Mouse (Mus musculus) adrenal gland, adult 2 months (tissue): ENCODE results near the gene Arsg. TPM values are rescaled to one million over a fixed set of nuclear protein-coding genes. Genes with fewer than 3 reads are reported as not detected.
"Not testable (repeated sequence)": the region's sequence is repeated elsewhere in the genome, so short reads cannot be mapped to it uniquely, and the experiment has no call there.

Experiments used
- DNase-seq: peaks from one replicate; pipeline ENCODE4 v3.0.0; 2021
- polyA plus RNA-seq: library from polyadenylated mRNA; depleted of rRNA; stranded (reverse); fragments of >200 nt; gene quantifications from 2 replicates; pipeline ENCODE4 v1.2.3, GENCODE M21; 2012
- total RNA-seq, 2 experiments: library from RNA; stranded (reverse); gene quantifications; 2 replicates each; pipeline ENCODE4 v1.2.3; 2021

Gene Arsg
- total and polyA plus RNA-seq, 3 experiments: 4.5 to 5.4 (median 5.4) TPM

DNA sequence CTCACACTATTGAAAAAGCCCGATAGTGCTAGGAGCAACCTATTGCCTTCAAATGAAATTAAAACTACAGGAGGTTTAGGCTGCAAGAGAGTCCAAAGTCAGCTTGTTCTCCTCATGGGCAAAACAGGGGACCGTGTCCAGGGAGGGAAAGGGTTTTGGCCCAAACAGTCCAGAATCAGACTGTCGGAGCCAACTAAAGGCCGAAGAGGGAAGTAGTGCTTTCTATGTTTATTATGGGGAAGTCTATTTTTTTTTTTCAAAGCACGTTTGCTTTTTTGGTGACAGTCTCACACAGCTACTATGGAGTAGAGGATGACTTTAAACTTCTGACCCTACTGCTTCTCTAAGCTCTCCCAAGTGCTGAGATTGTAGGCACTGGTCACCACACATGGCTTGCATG, 5.0 kb upstream of the Arsg start:
- DNase-seq: no peak

DNA sequence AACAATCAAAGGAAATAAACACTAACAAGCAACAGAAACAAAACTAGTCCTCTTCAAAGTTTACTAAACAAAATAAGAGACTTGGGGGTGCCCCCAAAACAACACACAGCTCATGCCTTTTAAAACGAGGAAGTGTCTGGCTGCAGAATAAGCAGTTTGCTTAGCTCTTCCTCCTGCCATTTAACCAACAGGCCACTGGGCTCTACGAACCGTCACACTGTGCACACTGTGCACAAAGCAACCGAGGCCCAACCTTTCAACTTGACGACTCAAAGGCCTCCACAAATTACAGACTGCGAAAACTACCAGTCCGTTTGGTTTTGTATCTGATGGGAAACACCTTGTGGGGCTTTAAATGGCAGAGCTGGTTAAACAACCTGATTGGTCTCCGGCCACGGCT, 3.0 kb upstream of the Arsg start:
- no peak for DNase-seq

DNA sequence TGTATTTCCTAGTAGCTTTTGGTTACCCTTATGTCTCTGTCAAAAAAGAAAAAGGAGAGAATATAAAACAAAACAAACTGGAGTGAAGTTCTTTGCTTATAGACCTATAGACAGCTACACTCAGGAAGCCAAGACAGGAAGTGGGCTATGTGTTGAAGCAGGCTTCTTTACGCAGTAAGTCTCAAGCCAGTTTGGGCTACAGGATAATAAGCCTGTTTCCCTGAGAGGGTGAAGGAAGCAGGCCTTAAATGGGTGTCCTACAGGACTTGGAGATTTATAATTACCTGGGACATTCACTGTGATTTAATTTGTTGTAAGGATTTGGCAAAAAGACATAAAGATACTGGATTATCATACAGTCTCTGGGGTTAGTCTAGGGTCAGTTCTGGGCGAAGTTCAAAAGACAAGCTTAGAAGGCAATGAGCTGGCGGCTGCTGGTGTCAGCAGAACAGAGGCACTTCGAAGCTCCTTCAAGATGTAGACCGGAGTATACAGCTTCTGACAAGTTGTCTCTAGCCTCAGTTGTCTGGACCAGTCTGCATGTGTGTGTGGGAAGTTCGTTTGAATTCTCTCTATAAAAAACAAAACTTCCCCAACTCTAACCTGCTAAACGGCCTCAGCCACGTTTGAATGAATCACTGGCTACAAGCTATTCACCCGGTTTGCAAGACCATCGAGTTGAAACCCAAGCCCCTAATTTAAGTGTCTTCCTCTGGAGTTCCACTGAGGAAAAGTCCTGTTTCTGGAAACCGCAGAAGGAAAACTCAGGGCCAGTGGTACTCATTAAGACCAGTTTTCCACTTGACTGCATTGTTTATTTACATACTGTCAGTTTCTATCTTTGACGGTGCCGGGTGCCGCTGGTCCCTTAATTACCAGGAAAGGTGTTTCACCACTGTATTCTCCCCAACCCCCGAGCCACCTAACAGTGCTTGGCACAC, 2.0 kb upstream of the Arsg start:
- DNase-seq: no peak

DNA sequence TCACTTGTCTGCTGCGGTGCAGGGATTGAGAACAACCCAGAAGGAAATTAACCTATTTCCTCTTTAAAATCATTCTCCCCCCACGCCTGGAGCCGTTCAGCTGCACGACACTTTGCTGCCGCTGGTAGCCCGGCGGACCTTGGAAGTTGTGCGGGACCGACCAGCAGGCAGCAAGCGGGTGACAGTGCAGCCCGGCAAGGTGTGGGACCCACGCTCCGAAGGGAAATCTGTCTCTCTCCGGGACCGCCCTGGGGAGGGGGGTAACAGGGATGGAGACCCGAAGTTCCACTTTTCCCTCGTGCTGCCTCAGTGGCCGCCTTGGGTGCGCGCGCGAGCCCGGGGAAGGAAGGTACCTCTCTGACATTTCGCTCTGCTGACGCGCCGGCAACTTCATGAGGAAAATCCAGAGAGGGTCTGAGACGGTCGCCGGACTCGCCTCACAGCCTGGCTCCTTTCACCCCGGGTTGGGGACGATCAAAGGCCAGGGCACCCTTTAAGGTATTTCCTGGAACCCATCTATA, 943 bp upstream of the Arsg start:
- peak; percentile 48 for DNase-seq

DNA sequence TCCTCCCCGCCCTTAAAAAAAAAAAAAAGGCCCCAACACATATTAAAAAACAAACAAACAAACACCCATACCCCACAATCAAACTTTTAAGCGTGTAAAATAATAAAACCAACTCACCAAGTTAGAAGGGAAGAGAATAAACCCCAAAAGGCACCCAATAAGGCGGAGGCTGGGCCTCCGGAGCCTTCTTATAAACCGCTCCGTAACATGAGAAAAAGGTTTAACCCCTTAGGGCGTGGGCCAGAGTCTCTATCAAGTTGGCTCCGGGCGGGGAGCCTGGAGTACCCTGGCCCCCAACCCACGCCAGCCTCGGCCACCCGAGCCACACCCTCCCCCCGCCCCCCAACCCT, 378 bp upstream of the Arsg start:
- DNase-seq: no peak

DNA sequence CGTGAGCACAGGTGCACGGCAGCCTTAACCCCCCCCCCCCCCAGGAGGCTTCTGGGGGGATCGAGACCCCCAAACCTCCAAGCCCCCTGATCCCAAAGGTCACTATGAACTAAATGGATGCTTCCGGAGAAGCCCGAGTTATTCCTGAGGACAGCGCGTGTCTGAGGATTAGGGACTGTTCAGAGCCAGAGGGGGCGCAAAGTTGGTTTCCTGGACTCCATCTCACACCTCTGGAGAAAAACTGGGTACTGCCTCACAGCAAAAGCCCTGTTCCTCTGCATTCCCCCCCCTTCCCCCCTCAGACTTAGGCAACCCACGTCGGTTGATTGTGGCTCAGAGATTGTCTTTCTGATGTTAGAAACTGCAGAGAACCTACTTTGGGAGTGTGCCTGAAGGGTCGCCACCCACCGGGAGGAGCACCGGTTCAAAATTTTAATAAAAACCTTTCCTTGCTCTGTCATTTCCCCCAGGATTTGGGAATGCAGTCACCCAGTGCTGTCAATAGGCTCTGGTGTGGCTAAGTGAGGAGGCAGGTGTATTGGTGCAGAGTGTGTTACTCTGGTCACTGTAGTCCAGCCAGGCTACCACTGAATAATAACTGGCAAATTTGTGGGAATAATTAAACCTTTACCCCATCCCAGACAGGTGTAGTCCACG, 1.0 kb downstream of the Arsg start:
- no peak for DNase-seq

DNA sequence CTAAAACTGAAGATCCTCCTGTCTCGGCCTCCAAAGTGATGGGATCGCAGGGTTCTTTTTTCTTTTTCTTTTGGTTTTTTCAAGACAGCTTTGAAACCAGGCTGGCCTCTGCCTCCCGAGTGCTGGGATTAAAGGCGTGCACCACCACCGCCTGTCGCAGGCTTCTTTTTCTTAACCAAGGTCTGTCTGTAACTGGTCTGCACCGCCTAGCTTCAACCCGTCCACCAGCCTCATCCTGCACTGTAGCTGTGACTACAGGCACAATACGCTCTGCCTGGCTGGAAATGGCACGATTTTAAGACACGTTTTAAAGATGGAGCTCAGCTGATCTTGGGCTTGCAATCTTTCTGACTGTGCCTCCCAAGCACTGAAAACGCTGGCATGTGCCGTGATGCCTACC, 1.7 kb downstream of the Arsg start:
- no peak for DNase-seq

DNA sequence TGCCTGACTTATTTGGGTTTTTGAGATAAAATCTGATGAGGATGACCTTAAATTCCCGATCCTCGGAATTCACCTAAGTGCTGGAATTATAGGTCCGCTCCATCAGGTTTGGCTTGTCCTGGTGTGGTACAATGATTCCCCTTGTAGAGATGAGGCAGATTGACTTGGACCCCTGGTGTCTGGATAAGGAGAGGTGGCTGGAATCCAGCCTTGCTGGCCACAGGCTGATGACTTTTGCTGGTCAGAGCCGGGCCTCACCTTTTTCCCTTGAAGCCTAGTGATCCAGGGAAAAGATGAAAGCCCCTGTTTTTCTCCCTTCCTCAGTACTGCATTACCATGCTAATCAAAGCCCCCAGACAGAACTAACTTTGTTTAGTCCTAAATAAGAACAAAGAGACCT, 2.5 kb downstream of the Arsg start:
- no peak for DNase-seq

DNA sequence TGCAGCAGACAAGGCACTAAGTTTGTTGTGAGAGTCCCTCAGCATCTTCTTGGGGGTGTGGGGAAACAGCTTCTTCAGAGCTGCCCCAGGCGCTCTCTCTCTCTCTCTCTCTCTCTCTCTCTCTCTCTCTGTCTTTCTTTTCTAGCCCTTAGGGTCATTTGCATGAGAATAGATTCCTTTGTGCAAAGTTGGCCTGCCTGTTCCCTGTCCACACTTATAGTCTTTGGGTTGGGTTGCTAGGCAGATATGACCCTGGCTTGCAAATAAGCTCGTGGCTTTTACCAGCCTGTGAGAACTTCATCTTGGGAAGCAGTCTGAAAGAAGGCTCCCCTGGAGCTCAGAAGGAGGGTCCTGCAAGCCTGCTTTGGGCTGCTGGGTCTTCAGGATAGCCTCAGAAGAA, 3.1 kb downstream of the Arsg start:
- DNase-seq: no peak

DNA sequence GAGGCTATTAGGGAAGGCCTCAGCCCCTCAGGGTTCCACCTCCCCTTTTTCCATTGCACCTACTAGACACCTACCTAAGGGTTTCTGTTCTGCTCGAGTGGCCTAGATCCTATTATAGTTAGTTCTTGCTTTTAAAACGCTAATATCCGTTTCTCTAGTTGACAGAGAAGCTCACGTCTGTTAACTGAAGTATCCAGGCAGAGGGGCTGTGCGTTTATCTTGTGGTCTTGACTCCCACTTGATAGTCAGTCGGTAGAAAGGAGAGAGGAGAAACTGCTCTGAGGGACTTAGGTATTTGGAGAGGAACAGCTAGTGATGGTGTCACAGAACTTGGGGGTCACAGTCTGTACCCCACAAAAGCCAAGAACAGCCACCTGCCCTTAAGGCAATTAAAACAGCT, 3.5 kb downstream of the Arsg start:
- no peak for DNase-seq

DNA sequence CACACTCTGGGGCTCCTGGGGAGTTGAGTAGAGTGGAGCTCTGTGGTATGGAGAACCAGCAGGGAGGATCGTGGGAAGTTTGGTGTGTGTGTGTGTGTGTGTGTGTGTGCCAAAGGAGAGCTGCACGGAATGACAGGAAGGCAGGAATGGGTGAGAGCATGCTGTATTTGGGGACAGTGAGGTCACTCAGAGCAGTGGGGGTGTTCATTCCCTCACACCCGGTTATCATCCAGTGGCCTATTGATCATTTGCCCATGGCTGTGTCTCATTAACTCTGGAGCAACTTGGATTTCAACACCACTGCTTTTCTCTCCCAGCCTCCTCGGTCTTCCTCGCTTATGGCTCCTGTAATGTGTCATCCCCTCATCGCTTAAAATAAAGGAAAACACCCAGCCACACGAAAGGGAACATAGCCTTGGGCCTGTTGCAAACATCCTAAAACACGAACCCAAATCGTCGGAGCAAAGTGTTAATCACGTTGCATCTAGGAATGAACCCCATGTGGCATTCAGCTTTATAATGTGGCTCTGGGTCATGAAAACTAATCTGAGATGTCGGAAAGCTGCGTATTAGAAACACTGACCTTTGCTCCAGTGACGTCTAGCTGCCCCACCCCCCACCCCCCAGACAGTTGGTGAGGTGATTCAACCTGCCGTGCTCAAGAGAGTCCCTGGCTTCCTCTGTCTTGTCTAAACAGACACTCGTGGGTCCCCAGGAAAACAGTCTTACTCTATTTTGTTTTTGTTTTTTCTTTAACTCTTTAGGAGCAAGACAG, 4.6 kb downstream of the Arsg start:
- no peak for DNase-seq

DNA sequence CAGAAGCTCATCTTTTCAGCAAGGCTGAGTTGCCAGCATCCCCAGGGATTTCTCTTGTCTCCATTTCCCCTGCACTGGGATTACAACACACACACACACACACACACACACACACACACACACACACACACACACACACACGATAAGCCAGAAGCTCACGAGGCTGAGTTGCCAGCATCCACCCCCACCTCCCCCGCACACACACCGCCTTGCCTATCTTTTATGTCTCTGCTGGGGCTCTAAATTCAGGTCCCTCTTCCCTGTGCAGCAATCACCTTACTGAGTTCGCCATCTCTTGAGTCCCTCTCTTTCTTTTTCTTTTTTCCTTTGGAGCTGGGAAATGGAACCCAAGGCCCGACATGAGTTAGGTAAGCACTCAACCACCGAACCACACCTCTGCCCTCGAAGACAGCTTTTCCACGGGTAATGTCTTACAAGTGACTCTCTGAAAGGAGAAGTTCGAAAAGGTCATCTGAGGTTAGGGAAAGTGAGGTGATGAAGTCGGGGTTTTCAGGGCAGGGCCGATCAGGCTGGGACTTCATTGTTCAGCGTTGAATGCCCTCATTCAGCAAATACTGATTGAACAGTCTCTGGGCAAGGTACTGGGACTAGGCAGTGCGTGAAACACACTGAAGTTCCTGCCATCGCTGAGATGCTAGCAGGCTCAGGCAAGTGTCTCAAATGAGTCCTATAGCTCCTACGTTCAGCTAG, 6.6 kb downstream of the Arsg start:
- no peak for DNase-seq

DNA sequence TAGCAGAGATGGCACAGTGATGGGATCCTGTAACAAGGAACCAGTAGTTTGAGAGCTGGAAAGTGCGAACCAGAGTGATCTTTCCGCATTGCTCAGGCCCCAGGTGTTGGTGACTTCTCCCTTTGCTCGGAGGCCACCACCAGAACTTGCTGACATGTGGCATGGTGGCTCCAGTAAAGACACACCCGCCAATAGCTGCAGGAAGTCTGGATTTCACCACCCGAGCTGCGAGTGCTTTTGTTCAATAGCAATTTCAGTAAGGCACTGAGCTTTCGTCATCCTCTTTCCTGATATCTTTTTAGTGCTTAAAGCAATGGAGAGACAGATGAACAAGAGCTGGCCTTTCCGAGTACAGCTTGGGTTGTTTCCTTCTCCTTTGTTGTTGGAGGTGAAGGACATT, 7.3 kb downstream of the Arsg start:
- DNase-seq: no peak

DNA sequence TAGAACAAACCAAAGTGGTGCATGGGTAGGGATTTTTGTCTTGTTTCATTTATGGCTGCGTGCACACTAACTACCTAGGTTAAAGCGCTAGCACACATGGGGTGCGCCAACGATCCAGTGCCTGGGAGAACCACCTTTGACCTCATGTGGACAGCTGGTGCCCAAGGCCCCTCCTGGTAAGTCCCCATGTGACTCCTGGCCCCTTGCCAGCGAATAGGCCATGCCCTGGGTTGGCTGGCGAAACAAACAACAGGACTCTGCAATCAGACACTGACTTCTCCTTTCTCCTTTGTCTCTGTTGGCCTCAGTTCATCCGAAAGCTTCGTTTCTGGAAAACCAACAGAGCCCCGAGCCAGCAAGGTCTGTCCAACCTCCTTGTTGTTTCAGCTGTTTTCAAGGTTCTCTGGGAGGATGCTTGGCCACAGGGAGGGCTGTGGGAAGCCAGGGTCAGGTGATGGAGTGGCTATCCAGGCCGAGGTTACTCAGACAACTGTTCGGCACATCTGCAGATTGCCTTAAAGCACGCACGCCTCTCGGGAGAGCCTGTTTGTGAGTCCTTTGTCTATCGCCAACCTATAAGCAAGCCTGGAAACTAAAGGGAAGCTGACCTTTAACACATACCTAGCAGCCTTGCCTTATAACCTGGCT, 12.3 kb downstream of the Arsg start:
- DNase-seq: peak; percentile 48

DNA sequence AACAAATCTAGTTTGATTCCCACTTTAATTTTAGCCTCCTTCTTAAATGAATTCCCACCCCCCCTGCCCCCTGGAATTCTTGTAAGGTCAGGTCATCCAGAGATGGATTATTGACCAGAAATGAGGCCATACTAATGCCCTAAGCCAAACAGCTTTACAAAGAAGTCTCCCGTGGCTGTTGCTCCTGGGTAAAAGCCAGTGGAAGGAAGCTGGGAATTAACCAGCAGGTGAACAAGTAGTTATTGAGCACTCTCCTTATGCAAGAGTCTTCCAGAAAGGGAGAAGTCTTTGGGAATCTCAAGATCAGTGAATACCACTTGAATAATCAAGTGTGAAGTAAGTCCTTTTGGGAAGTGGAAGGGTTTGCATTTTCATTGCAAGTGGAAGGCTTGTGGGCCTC, 13.9 kb downstream of the Arsg start:
- no peak for DNase-seq

DNA sequence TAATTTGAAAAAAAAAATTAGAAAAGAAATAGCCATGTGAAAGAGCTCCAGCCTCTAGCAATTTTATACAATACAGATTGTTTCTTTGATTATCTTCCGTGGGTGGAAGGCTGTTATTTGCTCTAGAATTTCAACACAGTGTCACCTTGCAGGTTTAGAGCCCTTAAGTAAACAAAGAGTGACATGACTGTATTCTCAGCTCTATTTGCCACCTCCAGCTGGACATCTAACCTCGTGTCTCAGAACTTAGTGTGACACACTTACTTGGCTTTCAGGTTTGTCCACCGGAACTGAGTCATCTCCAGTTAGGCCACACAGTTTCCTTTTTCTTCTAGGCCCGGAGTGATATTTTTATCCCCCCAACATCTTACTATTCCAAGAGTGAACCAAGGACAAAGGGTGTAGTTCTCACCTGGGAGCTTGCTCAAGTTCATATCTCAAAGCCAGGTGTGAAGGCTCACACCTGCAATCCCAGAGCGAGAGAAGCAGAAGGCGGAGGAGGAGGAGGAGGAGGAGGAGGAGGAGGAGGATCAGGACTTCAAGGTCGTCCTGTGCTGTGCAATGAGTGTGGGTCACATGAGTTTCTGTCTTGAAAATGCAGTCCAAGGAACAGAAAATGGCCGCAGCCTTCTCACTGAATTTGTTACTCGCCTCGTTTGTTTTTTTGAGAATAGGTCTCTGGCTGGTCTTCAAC, 15.0 kb downstream of the Arsg start:
- no peak for DNase-seq

DNA sequence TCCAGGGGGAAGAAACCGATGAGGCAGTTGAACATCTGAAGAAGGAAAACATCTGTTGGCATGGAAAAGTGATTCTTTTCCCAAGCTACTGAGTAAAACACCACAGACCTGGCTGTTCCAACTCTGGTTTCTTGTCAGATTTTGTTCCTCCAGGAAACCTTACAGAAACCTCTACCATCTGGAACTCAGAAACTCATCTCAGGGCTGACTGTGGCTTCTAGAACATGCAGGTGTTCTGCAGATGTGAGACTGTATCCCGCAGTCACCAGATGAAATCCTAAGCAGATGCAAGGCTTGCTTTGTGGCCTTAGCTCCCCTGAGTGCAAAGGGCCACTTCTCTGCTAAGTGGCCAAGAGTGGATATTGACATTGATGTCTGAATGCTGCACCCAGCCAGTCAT, 16.6 kb downstream of the Arsg start:
- DNase-seq: no peak

DNA sequence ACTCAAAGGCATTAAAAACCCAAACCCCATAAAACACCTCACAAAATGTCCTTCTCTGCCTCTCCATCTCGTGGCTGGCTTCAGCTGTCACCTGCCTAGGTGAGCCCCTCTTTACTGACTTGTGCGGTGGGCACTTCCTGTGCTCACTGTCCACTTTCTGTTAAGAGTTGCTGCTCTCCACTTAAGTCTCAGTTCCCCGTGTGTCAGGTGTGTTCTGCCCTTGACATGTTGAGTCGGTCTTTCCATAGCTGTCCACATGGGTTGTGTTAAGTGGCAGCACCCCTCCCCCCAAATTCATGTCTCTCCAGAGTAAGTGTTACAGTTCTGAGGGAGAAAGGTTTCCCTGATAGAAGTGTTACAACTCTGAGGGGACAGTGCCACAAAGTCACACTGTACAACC, 18.7 kb downstream of the Arsg start:
- no peak for DNase-seq

DNA sequence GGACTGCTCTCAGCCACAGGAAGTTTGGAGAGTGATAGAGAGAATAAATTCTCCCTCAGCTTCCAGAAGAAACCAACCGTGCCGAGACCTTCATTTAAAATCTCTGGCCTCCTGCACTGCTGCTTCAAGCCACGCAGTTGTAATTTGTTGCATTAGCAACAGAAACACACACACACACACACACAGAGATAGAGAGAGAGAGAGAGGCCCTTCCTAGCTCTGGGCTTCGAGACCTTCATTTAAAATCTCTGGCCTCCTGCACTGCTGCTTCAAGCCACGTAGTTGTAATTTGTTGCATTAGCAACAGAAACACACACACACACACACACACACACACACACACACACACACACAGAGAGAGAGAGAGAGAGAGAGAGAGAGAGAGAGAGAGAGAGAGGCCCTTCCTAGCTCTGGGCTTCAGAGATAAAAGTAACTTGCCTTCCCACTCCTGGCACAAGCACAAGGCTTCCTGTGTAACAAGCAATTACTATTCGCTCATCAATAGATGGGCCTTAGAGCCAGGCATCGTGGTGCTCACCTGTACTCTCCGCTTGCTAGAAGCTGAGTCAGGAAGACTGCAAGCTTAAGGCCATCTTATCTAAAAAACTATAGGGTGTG, 19.8 kb downstream of the Arsg start:
- DNase-seq: not testable (repeated sequence)
